Mouse (Mus musculus) testis, adult 2 months (tissue): ENCODE measurements at regions not wholly inside any gene's neighbourhood (a gene's known extent, or its start where the extent isn't known, plus 50 kb on each side); places are given as distances from the start of the nearest gene placed in this dataset.

ENCODE experiments used
- H3K27ac ChIP-seq: fragments of 200-500 bp; 2 replicates; pipeline ENCODE4 v1.5.1; 2012; ENCODE audit warnings: low read depth, low read length; ENCODE audit not compliant: control insufficient read depth, insufficient read depth
- H3K27me3 ChIP-seq: fragments of 200-500 bp; 2 replicates; pipeline ENCODE4 v1.6.1; 2012; ENCODE audit warnings: mild to moderate bottlenecking, low read length, moderate library complexity; ENCODE audit not compliant: control insufficient read depth, insufficient read depth
- H3K36me3 ChIP-seq: fragments of 200-500 bp; 2 replicates; pipeline ENCODE4 v1.6.1; 2012; ENCODE audit warnings: mild to moderate bottlenecking, low read length; ENCODE audit not compliant: control insufficient read depth, insufficient read depth
- H3K4me1 ChIP-seq: fragments of 200-500 bp; 2 replicates; pipeline ENCODE4 v1.6.1; 2012; ENCODE audit warnings: low read length; ENCODE audit not compliant: control insufficient read depth, insufficient read depth
- H3K4me3 ChIP-seq: fragments of 200-500 bp; 2 replicates; pipeline ENCODE4 v1.5.1; 2012; ENCODE audit warnings: low read depth, mild to moderate bottlenecking, low read length, moderate library complexity, mixed read lengths; ENCODE audit not compliant: control insufficient read depth
- CTCF ChIP-seq: fragments of 200-500 bp; IDR thresholded peaks from 2 replicates; pipeline ENCODE4 v1.5.1; 2012; ENCODE audit warnings: low read depth, mild to moderate bottlenecking, inconsistent platforms, low read length, moderate library complexity; ENCODE audit not compliant: control insufficient read depth, insufficient read depth, insufficient replicate concordance
- POLR2A ChIP-seq: fragments of 200-500 bp; IDR thresholded peaks from 2 replicates; pipeline ENCODE4 v1.6.1; 2012; ENCODE audit warnings: low read depth, mild to moderate bottlenecking, inconsistent platforms, low read length, moderate library complexity; ENCODE audit not compliant: control insufficient read depth

DNA sequence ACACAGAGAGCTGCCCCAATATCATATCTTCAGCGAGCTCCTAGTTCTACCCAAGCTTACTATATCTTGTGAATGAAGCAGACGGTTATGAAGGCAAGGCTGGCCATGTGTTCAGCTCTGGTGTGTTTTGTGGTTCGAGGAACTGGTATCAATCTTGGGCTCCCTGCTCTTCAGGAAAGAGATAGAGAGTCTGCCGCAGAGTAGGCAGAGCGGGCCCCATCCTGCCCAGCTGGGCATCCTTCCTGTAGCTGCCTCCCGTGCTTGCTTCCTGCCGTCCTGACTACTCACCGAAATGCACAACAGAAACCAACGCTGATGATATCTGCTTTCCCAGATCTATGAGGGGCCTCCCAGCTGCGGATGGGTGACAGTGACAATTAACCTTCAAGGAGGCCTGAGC, 60.3 kb downstream of the Snrpe start:
- H3K4me1 ChIP-seq: no peaks in the 10 kb centered on the region
- no peak overlapping the region for H3K27ac ChIP-seq
- TF ChIP-seq POLR2A (no peak), CTCF (no peak)
- H3K27me3 ChIP-seq: no peaks in the 10 kb centered on the region
- H3K36me3 ChIP-seq: no peaks in the 10 kb centered on the region
- no peak overlapping the region for H3K4me3 ChIP-seq

DNA sequence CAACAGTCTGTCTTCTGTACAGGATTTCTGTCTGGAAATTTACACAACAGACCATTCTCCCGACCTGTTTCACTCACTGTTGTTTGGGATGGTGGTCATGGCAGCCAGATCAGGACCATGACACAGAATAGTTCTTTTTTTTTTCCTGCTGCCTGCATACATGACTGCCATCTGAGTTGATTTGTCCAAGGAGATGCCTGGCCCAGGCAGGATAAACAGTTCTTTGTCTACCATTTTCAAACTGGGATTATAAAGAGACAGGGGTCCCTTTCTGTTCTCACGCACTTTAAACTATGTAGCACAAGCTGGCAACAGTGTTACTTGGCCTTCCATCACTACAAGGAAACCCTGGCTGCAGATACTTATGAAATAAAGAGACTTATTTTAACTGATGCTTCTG, 61.1 kb downstream of the Snrpe start:
- no peak for TF ChIP-seq POLR2A
- TF ChIP-seq CTCF: no peak
- Histone ChIP-seq H3K27me3 (no peaks in the 10 kb centered on the region), H3K36me3 (no peaks in the 10 kb centered on the region), H3K27ac (no peak overlapping the region), H3K4me3 (no peak overlapping the region), H3K4me1 (no peaks in the 10 kb centered on the region)

DNA sequence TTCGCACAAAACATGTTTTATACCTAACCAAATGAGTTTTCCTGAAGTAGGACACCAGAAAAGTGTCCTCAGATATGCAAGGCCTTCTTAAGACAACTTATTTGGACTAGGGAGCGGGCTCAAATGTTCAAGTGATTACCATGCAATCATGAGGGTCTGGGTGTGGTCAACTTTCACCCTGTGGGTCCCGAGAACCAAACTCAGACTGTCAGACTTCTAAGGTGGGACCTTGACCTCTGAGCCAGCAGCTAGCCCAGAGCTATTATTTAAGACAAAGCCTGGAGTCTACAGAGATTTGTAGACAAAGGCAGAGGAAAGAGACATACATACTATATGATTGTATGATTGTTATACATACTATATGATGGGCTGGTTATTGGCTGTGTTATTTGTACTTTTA, 62.5 kb downstream of the Snrpe start:
- no peak overlapping the region for H3K27ac ChIP-seq
- no peak overlapping the region for H3K4me3 ChIP-seq
- TF ChIP-seq CTCF (no peak), POLR2A (no peak)
- H3K4me1 ChIP-seq: no peaks in the 10 kb centered on the region
- H3K27me3 ChIP-seq: no peaks in the 10 kb centered on the region
- H3K36me3 ChIP-seq: no peaks in the 10 kb centered on the region

DNA sequence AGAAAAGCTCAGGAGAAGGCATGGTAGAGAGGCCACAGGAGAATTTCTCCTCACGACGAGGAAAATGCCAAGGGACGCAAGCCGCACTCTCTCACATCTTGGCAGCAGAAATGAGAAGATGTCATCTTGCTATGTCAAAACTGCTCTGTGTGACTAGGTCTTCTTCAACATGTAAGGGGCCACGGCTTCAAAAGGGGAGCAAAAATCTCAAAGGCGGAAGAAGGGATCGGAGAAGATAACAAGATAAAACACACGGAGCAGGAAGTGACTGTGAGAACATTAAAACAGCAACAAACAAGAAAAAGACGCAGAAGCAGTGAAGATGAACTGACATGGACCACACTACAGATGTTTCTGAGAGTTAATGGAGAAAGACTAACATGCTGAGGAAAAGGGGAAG, 65.1 kb downstream of the Snrpe start:
- no peak for TF ChIP-seq CTCF
- no peak for TF ChIP-seq POLR2A
- no peaks in the 10 kb centered on the region for H3K4me1 ChIP-seq
- no peaks in the 10 kb centered on the region for H3K27me3 ChIP-seq
- H3K27ac ChIP-seq: no peak overlapping the region
- no peaks in the 10 kb centered on the region for H3K36me3 ChIP-seq
- no peak overlapping the region for H3K4me3 ChIP-seq

DNA sequence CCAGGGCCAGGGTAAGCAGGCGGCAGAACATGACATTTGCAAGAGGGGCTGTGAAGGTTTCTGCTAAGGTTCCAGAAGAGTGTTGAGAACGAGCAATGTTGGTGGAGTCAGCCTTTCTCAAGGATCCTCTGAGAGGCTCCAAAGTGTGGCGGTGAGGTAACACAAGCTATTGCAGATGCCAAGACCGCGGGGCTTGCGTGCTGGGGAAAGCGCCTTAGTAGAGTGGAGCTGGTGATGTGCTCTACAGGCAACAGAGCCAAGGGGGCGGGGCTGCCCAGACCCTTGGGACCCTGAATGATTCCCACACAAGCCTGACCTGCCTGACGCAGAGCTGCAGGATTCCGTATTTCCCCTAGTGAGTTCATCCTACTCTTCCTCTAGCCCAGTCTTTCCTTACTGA, 66.3 kb downstream of the Snrpe start:
- H3K4me1 ChIP-seq: no peaks in the 10 kb centered on the region
- no peaks in the 10 kb centered on the region for H3K27me3 ChIP-seq
- H3K36me3 ChIP-seq: no peaks in the 10 kb centered on the region
- no peak overlapping the region for H3K4me3 ChIP-seq
- H3K27ac ChIP-seq: no peak overlapping the region
- TF ChIP-seq CTCF (no peak), POLR2A (no peak)

DNA sequence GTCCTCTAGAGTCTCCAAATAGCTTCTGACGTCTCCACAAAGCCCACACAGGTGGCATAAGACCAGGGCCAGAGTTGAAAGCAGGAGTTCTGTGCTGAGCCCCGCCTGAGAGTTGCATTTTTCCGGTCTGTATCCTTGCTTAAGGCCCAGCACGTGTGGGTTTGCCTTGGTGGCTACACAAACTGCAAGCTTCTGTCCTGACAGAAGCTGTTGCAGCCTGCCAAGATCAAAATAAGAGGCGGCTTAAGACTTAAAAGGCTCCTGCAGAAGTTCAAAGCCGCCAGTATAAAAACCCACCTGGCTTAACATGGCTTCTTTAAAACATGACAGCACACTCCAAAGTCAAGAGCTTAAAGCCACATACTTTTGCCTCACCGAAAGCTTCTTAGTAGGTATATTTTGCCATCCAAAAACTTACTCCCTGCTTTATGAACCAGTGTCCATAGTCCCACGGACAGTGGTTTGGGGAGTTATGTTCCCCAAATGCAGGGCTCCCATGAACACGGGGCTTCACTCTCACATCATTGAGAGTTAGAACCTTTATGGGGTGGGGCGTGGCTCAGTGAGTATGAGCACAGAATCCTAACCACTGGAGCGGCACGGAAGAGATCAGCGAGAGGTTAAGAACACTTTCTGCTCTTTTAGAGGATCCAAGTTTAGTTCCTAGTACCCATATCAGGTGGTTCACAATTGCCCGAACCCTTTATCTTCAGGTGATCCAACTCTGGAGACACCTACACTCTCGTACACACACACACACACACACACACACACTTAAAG, 67.9 kb downstream of the Snrpe start:
- no peak for TF ChIP-seq POLR2A
- TF ChIP-seq CTCF: no peak
- Histone ChIP-seq H3K4me3 (no peak overlapping the region), H3K4me1 (no peaks in the 10 kb centered on the region), H3K27ac (no peak overlapping the region), H3K27me3 (no peaks in the 10 kb centered on the region), H3K36me3 (no peaks in the 10 kb centered on the region)

DNA sequence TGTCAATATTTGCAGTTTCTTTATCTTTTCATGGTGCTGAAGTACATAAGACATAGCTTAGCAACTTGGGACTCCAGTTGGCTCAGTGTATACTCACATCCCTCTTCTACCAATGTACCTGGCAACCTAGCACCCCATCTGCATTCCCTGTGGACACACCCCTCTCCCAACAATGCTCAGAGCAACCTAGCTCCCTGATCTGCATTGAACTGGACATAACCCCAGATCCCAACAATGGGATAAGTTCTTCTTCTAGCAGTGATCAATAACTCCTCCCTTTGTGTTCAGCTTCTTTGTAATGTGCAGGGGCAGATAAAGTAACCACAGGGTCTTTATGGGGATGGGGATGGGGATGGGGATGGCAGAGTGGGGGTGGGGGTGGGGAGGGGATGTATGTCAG, 79.4 kb downstream of the Snrpe start:
- no peak overlapping the region for H3K27ac ChIP-seq
- H3K27me3 ChIP-seq: no peaks in the 10 kb centered on the region
- peaks cover 1% of the 10 kb centered on the region; the same call in 1 of the 2 replicates for H3K4me1 ChIP-seq
- H3K36me3 ChIP-seq: no peaks in the 10 kb centered on the region
- TF ChIP-seq POLR2A (no peak), CTCF (no peak)
- H3K4me3 ChIP-seq: no peak overlapping the region

DNA sequence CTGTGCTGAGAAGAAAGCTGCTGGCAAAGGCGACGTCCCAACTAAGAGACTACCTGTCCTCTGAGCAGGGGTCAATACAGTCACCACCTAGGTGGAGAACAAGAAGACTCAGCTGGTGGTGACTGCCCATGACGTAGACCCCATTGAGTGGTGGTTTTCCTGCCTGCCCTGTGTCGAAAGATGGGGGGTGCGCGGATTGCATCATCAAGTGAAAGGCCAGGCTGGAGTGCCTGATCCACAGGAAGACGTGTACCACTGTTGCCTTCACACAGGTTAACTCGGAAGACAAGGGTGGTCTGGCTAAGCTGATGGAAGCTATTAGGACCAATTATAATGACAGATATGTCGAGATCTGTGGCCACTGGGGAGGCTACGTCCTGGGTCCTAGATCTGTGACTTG, 80.3 kb downstream of the Snrpe start:
- Histone ChIP-seq H3K27ac (no peak overlapping the region), H3K4me3 (no peak overlapping the region), H3K36me3 (no peaks in the 10 kb centered on the region), H3K27me3 (no peaks in the 10 kb centered on the region), H3K4me1 (no peaks in the 10 kb centered on the region)
- no peak for TF ChIP-seq CTCF
